Mouse (Mus musculus) gastrocnemius, adult 2 months (tissue): ENCODE results near the gene Tat. TPM values are rescaled to one million over a fixed set of nuclear protein-coding genes. Genes with fewer than 3 reads are reported as not detected.

ENCODE experiments used
- DNase-seq: peaks from one replicate; pipeline ENCODE4 v3.0.0; 2022
- H3K27ac ChIP-seq: fragments of 200-600 bp; 2 replicates; pipeline ENCODE4 v1.8.1; 2022; ENCODE audit warnings: mild to moderate bottlenecking
- H3K4me3 ChIP-seq: fragments of 200-600 bp; 2 replicates; pipeline ENCODE4 v1.8.1; 2022; ENCODE audit warnings: mild to moderate bottlenecking, moderate library complexity
- CTCF ChIP-seq: fragments of 200-600 bp; IDR thresholded peaks from 2 replicates; pipeline ENCODE4 v1.8.1; 2022; ENCODE audit warnings: antibody characterized with exemption, mild to moderate bottlenecking, moderate library complexity
- intact Hi-C: fragments of 180-260 bp; cut with DNase I; formaldehyde crosslinking; loops from one replicate; pipeline ENCODE4 v1.15.1; 2025
- total RNA-seq, 2 experiments: library from RNA; stranded (reverse); gene quantifications; 2 replicates each; pipeline ENCODE4 v1.2.3; 2021

Gene Tat
- total RNA-seq, 2 experiments from 2014 or later = not detected

DNA sequence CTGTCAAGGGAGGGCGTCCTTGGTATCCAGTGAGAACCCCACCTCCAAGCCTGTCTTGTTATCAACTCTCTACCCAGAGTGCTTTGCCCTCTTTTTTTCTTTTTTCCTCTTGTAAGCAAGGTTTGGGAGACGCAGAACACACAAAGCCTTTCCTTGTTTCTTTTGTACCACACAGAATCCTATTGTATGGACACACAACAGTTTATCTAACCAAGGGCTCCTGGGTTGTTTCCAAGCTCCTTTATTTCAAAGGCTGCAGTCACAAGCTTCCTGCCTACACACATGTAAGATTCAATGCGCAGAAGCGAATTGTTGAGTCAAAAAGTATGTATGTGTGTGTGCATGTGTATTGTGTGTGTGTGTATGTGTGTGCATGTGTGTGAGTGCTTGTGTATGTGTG lies 44.1 kb downstream of the Tat start:
- intact Hi-C loops = no loop called here
- Histone ChIP-seq H3K27ac (no peak overlapping the region), H3K4me3 (no peak overlapping the region)
- no peak for TF ChIP-seq CTCF
- DNase-seq = no peak

DNA sequence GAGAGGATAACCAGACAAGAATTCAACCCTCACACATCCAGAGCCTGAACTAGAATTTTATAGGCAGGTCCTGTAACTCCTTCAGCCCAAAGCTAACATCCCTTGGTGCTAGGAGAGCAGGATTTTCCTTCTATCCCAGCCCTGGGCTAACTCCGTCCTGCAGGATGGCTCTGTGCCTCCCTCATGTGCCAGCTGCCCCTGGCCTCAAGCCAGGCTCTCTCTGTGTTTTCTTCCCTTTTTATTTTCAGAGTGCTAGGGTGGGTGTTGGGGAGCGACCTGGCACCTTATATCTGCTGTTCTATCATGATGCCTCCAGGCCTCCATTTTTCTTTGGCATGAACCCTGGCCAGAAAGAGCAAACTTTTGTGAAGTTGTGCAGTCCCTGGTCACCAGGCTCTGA lies 45.9 kb downstream of the Tat start:
- no peak for TF ChIP-seq CTCF
- intact Hi-C loops = no loop called here
- Histone ChIP-seq H3K4me3 (no peak overlapping the region), H3K27ac (no peak overlapping the region)
- no peak for DNase-seq

DNA sequence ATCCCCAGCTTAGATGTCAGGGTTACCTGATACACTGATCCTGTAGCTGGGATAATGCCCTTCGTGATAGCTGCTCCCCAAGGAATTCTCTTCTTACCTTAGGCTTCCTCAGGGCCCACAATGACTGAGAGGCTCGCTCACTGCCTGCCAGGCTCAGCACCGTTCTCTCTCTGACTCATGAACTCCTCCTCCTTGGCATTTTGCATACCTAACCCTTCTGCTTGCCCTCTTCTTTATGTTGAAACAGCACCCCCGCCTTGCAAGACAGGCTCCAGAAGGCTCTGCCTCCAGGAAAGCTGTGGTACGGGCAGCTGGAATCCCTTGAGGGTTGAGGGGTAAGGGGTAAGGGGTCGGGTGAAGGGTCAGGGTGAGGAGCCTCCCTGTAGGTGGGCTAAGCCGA lies 49.0 kb downstream of the Tat start:
- DNase-seq = no peak
- Histone ChIP-seq H3K27ac (no peak overlapping the region), H3K4me3 (no peak overlapping the region)
- TF ChIP-seq CTCF = no peak
- intact Hi-C loops = no loop called here

GRCm38 (mm10) chr8:110039659-110040058 lies 49.4 kb downstream of the Tat start, which contains the start of gene Chst4:
Gene Chst4 (minus strand): TSS chr8:110039740.
- Histone ChIP-seq H3K4me3 (no peak within 1 kb of the TSS), H3K27ac (no peak within 1 kb of the TSS)
- no peak for DNase-seq
- TF ChIP-seq CTCF = no peak
- intact Hi-C loops = no loop called here

DNA sequence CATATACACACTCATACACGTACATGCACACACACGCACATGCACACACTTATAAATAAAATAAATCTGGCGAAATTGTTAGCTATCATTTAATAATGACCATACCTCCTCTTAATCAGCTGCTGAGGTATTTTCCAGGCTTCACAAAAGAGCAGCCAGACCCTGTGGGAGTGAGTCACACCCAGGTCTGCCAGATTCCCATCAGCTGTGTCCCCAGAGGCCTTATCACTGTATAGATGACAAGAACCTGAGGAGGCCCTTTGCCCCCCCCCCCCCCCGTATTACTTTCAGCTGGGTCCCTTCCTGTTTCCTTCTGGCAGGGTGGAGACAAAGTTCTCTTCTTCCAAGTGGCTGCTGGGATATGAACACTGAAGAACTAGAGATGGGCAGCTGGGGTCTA lies 50.3 kb downstream of the Tat start:
- no peak for TF ChIP-seq CTCF
- no peak for DNase-seq
- intact Hi-C loops = no loop called here
- Histone ChIP-seq H3K4me3 (no peak overlapping the region), H3K27ac (no peak overlapping the region)

Other genes starting within 250 kb of the Tat start
- 10 to 100 TPM; 39.9 to 40.0 TPM for gene Ap1g1, start 211.9 kb upstream of the Tat start, total RNA-seq
- 1 to 10 TPM; 2.4 to 2.9 TPM for gene Phlpp2, start 121.9 kb upstream of the Tat start, total RNA-seq
- not detected for gene Marveld3, start 28.2 kb upstream of the Tat start, total RNA-seq
- gene Chst4, start 49.3 kb downstream of the Tat start, total RNA-seq = not detected
- 1 to 10 TPM; 4.9 to 6.8 TPM for gene Zfp612, start 89.3 kb downstream of the Tat start, total RNA-seq
- gene Gm21964, start 110.8 kb downstream of the Tat start, total RNA-seq = not detected
- not detected for gene Gm17720, start 112.3 kb downstream of the Tat start, total RNA-seq
- gene Calb2, start 177.8 kb downstream of the Tat start, total RNA-seq = not detected
- gene Cmtr2, start 225.2 kb downstream of the Tat start, total RNA-seq = 1 to 10 TPM; 3.2 to 3.4 TPM